Mouse (Mus musculus) CD4-positive, CD25-positive, alpha-beta regulatory T cell, adult 2 months (primary cell): ENCODE measurements at regions not wholly inside any gene's neighbourhood (a gene's known extent, or its start where the extent isn't known, plus 50 kb on each side); places are given as distances from the start of the nearest gene placed in this dataset.

Experiments
- DNase-seq: peaks from one replicate; pipeline ENCODE4 v3.0.0-alpha.2; 2012; ENCODE audit warnings: low read depth, low spot score

- no peak for DNase-seq
Measured at GRCm38 (mm10) chr17:80891656-80892055, 52.8 kb upstream of the Tmem178 start.

GRCm38 (mm10) chr17:80889095-80889494 lies 55.3 kb upstream of the Tmem178 start:
- DNase-seq, result no peak

- DNase-seq, result no peak
Measured at GRCm38 (mm10) chr17:80887749-80888119, 56.7 kb upstream of the Tmem178 start.

- no peak for DNase-seq
Measured at GRCm38 (mm10) chr17:80887021-80887748, 57.2 kb upstream of the Tmem178 start.

- DNase-seq, result no peak
Measured at GRCm38 (mm10) chr17:80886211-80886701, 58.2 kb upstream of the Tmem178 start.

- no peak for DNase-seq
Measured at GRCm38 (mm10) chr17:80885706-80886105, 58.7 kb upstream of the Tmem178 start.

GRCm38 (mm10) chr17:80884886-80885285 lies 59.5 kb upstream of the Tmem178 start:
- no peak for DNase-seq

- DNase-seq, result no peak
Measured at GRCm38 (mm10) chr17:80882476-80882875, 62.0 kb upstream of the Tmem178 start.

GRCm38 (mm10) chr17:80880325-80880724 lies 64.1 kb upstream of the Tmem178 start:
- DNase-seq, result no peak

- DNase-seq, result no peak
Measured at GRCm38 (mm10) chr17:80875352-80876044, 68.9 kb upstream of the Tmem178 start.

- no peak for DNase-seq
Measured at GRCm38 (mm10) chr17:80870965-80871364, 73.5 kb upstream of the Tmem178 start.

- DNase-seq, result no peak
Measured at GRCm38 (mm10) chr17:80862338-80862737, 82.1 kb upstream of the Tmem178 start.

- no peak for DNase-seq
Measured at GRCm38 (mm10) chr17:80846996-80847810, 97.2 kb upstream of the Tmem178 start.

GRCm38 (mm10) chr17:80845349-80845748 lies 99.1 kb upstream of the Tmem178 start:
- DNase-seq, result no peak

- DNase-seq, result no peak
Measured at GRCm38 (mm10) chr17:80841903-80842302, 102.5 kb upstream of the Tmem178 start.

GRCm38 (mm10) chr17:80840896-80841295 lies 103.5 kb upstream of the Tmem178 start:
- no peak for DNase-seq

- DNase-seq, result no peak
Measured at GRCm38 (mm10) chr17:80840452-80840851, 104.0 kb upstream of the Tmem178 start.

GRCm38 (mm10) chr17:80834701-80835100 lies 106.4 kb upstream of the Map4k3 start:
- no peak for DNase-seq

GRCm38 (mm10) chr17:80834176-80834517 lies 105.9 kb upstream of the Map4k3 start:
- no peak for DNase-seq

- DNase-seq, result no peak
Measured at GRCm38 (mm10) chr17:80833355-80834175, 105.3 kb upstream of the Map4k3 start.

- DNase-seq, result no peak
Measured at GRCm38 (mm10) chr17:80831686-80832085, 103.4 kb upstream of the Map4k3 start.
